Mouse (Mus musculus): ENCODE measurements around the gene Ms4a13. TPM values are rescaled to one million over a fixed set of nuclear protein-coding genes. Genes with fewer than 3 reads are reported as not detected.
"Not testable (repeated sequence)": the region's sequence is repeated elsewhere in the genome, so short reads cannot be mapped to it uniquely, and the experiment has no call there.

Ms4a13 gene
- polyA plus RNA-seq, 1 experiment, result not detected

DNA sequence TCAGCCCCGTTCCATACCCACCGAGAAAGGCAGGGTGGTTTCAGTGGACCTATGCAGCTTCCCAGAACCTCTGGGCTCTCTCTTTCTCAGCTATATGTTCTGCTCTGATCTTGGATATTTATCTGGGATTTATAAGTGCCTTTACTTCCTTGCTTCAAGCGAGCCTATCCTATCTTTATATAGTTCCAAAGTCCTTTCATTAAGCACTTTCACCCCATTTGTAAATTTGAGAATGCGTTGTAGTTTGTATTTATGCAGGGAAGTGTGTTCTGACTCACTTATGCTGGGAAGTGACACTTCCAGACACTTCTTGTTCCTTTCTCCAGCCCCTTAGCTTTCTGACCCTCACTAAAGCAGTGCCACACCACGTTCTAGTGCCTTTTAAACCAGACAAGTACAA lies 35.8 kb upstream of the Ms4a13 start, which contains the start of gene Ms4a12:
Ms4a12 (minus strand) TSS at position 101 of the 400 bp plus-strand sequence.
- no peak for DNase-seq
- no peaks in the 10 kb centered on the region for H3K4me1 ChIP-seq (replicated peaks; ENCODE audit: control insufficient read depth, insufficient read depth, low read length)
- 84% methylated on average over 5 of the region's 5 CpGs for WGBS
- TF ChIP-seq CTCF (IDR thresholded peaks at IDR 0.05; ENCODE audit: borderline replicate concordance, control insufficient read depth, extremely low read depth, insufficient read depth, low read length, poor library complexity), result no peak
- no peak for TF ChIP-seq POLR2A (IDR thresholded peaks at IDR 0.05; ENCODE audit: control insufficient read depth, extremely low read depth, insufficient read depth, low read length, poor library complexity)
- no peak within 1 kb of the TSS for H3K27ac ChIP-seq (ENCODE audit: control insufficient read depth, insufficient read depth, low read length)
- H3K27me3 ChIP-seq (ENCODE audit: control insufficient read depth, insufficient read depth, low read length), result no peaks in the 10 kb centered on the region
- no peaks in the 10 kb centered on the region for H3K36me3 ChIP-seq (ENCODE audit: control insufficient read depth, insufficient read depth, low read length)
- no peak within 1 kb of the TSS for H3K4me3 ChIP-seq (ENCODE audit: control insufficient read depth, insufficient read depth, low read length)

DNA sequence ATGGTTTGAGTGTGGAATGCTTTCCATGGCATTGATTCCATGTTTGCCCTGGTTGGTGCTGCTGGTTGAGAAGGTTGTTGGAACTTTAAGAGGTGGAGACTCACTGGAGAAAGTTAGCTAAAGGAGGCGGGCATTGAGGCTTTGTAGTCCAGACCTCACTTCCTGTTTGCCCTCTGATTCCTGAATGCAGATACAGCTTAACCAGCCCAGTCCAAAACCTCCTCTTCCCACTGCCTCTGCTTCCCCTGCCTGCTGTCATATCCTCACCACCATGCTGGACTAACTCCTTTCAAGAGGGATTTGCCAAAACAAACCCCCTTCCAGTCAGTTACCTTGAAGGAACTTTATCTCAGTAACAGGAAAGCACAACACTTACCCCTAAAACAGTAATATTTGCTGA lies 4.0 kb downstream of the Ms4a13 start:
- Histone ChIP-seq H3K27ac (ENCODE audit: control insufficient read depth, insufficient read depth, low read length) (no peak overlapping the region), H3K4me3 (ENCODE audit: control insufficient read depth, insufficient read depth, low read length) (no peak overlapping the region), H3K4me1 (replicated peaks; ENCODE audit: control insufficient read depth, insufficient read depth, low read length) (0 out of 2 replicates have a peak, but pooled peaks cover 2% of the 10 kb centered on the region), H3K27me3 (ENCODE audit: control insufficient read depth, insufficient read depth, low read length) (no peaks in the 10 kb centered on the region), H3K36me3 (ENCODE audit: control insufficient read depth, insufficient read depth, low read length) (no peaks in the 10 kb centered on the region)
- 53% methylated on average over 1 of the region's 1 CpGs for WGBS
- no peak for DNase-seq
- TF ChIP-seq CTCF (IDR thresholded peaks at IDR 0.05; ENCODE audit: borderline replicate concordance, control insufficient read depth, extremely low read depth, insufficient read depth, low read length, poor library complexity), result no peak
- TF ChIP-seq POLR2A (IDR thresholded peaks at IDR 0.05; ENCODE audit: control insufficient read depth, extremely low read depth, insufficient read depth, low read length, poor library complexity), result no peak

DNA sequence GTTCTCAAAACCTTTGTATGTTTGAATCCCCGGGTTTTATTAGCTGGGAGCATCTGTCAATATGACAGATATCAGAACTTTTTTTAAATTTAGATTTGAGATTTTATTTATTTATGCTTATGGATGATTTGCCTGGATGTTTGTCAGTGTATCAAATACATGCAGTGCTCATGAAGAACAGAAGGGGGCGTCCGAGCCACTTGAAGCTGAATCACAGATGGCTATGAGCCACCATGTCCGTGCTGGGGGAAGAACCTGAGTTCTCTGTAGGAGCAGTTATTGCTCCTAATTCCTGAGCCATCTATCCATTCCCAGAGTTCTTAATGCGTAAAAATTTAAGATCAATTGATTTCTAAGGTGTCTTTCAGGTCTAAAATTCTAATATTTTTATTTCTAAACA lies 12.4 kb downstream of the Ms4a13 start:
- H3K4me3 ChIP-seq (ENCODE audit: control insufficient read depth, insufficient read depth, low read length), result no peak overlapping the region
- no peaks in the 10 kb centered on the region for H3K36me3 ChIP-seq (ENCODE audit: control insufficient read depth, insufficient read depth, low read length)
- H3K27ac ChIP-seq (ENCODE audit: control insufficient read depth, insufficient read depth, low read length), result no peak overlapping the region
- WGBS, result 22% methylated on average over 5 of the region's 5 CpGs
- DNase-seq, result peak; percentile 24
- no peaks in the 10 kb centered on the region for H3K27me3 ChIP-seq (ENCODE audit: control insufficient read depth, insufficient read depth, low read length)
- TF ChIP-seq CTCF (IDR thresholded peaks at IDR 0.05; ENCODE audit: borderline replicate concordance, control insufficient read depth, extremely low read depth, insufficient read depth, low read length, poor library complexity), result no peak
- no peak for TF ChIP-seq POLR2A (IDR thresholded peaks at IDR 0.05; ENCODE audit: control insufficient read depth, extremely low read depth, insufficient read depth, low read length, poor library complexity)
- no peaks in the 10 kb centered on the region for H3K4me1 ChIP-seq (replicated peaks; ENCODE audit: control insufficient read depth, insufficient read depth, low read length)

DNA sequence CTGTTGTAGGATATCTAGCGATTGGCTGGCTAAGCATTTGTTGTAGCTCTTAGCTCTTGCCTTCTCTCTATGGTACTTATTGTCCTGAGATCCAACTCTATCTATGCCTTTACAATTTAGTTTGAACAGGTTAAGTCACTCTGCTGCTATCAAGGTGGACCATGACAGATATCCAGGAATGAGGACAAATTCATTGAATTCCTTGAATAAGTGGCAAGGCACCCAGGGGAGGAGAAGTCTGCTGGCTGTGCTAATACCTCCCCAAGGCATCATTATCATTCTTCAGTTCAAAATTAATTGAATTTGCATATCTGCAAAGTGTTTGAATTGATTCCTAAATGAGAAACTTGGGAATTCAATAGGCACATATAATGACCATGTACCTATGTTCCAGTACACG lies 19.1 kb downstream of the Ms4a13 start:
- Histone ChIP-seq H3K4me3 (ENCODE audit: control insufficient read depth, insufficient read depth, low read length) (no peak overlapping the region), H3K27ac (ENCODE audit: control insufficient read depth, insufficient read depth, low read length) (no peak overlapping the region), H3K36me3 (ENCODE audit: control insufficient read depth, insufficient read depth, low read length) (no peaks in the 10 kb centered on the region), H3K4me1 (replicated peaks; ENCODE audit: control insufficient read depth, insufficient read depth, low read length) (no peaks in the 10 kb centered on the region), H3K27me3 (ENCODE audit: control insufficient read depth, insufficient read depth, low read length) (no peaks in the 10 kb centered on the region)
- WGBS, result 82% methylated on average over 2 of the region's 2 CpGs
- TF ChIP-seq POLR2A (IDR thresholded peaks at IDR 0.05; ENCODE audit: control insufficient read depth, extremely low read depth, insufficient read depth, low read length, poor library complexity) (no peak), CTCF (IDR thresholded peaks at IDR 0.05; ENCODE audit: borderline replicate concordance, control insufficient read depth, extremely low read depth, insufficient read depth, low read length, poor library complexity) (no peak)
- no peak for DNase-seq

DNA sequence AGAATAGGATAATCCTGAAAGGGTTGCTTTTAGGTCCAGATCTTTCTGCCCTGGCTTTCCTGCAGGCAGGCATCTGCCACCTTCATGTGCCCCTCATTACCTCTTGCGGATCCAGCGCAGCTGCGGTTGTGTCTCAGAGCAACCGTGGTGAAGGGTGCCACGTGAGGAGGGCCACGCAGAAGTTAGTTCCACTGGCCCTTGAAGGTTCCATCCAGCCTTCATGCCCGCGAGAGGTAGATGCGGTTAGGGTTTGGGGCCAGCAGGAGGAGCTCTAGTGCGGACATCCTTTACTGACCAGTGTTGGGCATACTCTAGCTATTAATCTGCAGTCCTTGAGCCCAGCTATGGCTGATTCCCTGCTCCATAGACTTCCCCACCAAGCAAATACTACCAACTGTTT lies 31.4 kb downstream of the Ms4a13 start, which contains the start of gene 1700025F22Rik:
1700025F22Rik (minus strand) TSS at position 149 of the 400 bp plus-strand sequence.
- H3K36me3 ChIP-seq (ENCODE audit: control insufficient read depth, insufficient read depth, low read length), result no peaks in the 10 kb centered on the region
- H3K27ac ChIP-seq (ENCODE audit: control insufficient read depth, insufficient read depth, low read length), result no peak within 1 kb of the TSS
- no peaks in the 10 kb centered on the region for H3K4me1 ChIP-seq (replicated peaks; ENCODE audit: control insufficient read depth, insufficient read depth, low read length)
- no peak within 1 kb of the TSS for H3K4me3 ChIP-seq (ENCODE audit: control insufficient read depth, insufficient read depth, low read length)
- no peaks in the 10 kb centered on the region for H3K27me3 ChIP-seq (ENCODE audit: control insufficient read depth, insufficient read depth, low read length)
- peak; percentile 38 for DNase-seq
- peak; percentile 41; the same call in 1 of the 2 replicates for TF ChIP-seq CTCF (IDR thresholded peaks at IDR 0.05; ENCODE audit: borderline replicate concordance, control insufficient read depth, extremely low read depth, insufficient read depth, low read length, poor library complexity)
- no peak for TF ChIP-seq POLR2A (IDR thresholded peaks at IDR 0.05; ENCODE audit: control insufficient read depth, extremely low read depth, insufficient read depth, low read length, poor library complexity)
- 39% methylated on average over 10 of the region's 10 CpGs for WGBS

DNA sequence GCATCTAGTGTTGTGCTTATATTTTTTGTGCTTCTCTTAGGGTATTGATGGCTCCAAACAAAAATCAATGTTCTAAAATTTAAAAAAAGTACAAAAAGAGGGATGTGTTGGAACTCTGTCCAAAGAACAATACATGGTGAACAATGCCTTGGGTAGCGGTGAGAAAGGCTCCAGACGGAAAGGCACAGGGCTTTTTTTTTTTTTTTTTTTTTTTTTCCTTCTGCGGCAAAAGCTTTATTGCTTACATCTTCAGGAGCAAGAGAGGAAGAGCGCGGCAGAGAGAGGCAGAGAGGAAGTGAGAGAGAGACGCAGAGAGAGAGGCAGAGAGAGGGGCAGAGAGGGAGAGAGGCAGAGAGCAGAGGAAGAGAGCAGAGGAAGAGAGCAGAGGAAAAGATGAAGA lies 38.6 kb downstream of the Ms4a13 start:
- not testable (repeated sequence) for H3K4me3 ChIP-seq (ENCODE audit: control insufficient read depth, insufficient read depth, low read length); H3K27ac ChIP-seq (ENCODE audit: control insufficient read depth, insufficient read depth, low read length); H3K4me1 ChIP-seq (replicated peaks; ENCODE audit: control insufficient read depth, insufficient read depth, low read length); H3K27me3 ChIP-seq (ENCODE audit: control insufficient read depth, insufficient read depth, low read length); DNase-seq; H3K36me3 ChIP-seq (ENCODE audit: control insufficient read depth, insufficient read depth, low read length)
- WGBS, result 83% methylated on average over 6 of the region's 6 CpGs

DNA sequence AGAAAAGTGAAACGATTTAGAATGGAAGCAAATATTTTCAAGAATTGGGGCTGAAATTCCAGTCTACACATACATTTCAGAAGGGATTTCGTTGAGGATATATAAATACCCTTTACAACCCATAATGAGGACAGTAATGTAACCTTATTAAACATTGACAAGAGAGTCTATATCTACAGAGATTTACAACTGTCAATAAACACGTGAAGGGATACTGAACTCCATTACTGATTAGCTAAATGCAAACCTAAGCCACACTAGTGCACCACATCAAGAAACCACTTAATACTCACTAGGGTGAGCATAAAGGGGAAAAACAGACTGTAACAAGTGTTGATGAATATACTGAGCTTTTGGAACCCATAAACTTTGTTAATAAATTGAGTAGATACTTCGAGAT lies 61.2 kb downstream of the Ms4a13 start:
- no peaks in the 10 kb centered on the region for H3K36me3 ChIP-seq (ENCODE audit: control insufficient read depth, insufficient read depth, low read length)
- H3K27me3 ChIP-seq (ENCODE audit: control insufficient read depth, insufficient read depth, low read length), result no peaks in the 10 kb centered on the region
- H3K4me1 ChIP-seq (replicated peaks; ENCODE audit: control insufficient read depth, insufficient read depth, low read length), result no peaks in the 10 kb centered on the region
- no peak overlapping the region for H3K27ac ChIP-seq (ENCODE audit: control insufficient read depth, insufficient read depth, low read length)
- TF ChIP-seq CTCF (IDR thresholded peaks at IDR 0.05; ENCODE audit: borderline replicate concordance, control insufficient read depth, extremely low read depth, insufficient read depth, low read length, poor library complexity), result no peak
- no peak for TF ChIP-seq POLR2A (IDR thresholded peaks at IDR 0.05; ENCODE audit: control insufficient read depth, extremely low read depth, insufficient read depth, low read length, poor library complexity)
- no peak overlapping the region for H3K4me3 ChIP-seq (ENCODE audit: control insufficient read depth, insufficient read depth, low read length)
- WGBS, result 87% methylated on average over 4 of the region's 4 CpGs
- no peak for DNase-seq
